Mouse (Mus musculus) cortical plate, adult 2 months (tissue): Measurements from ENCODE around the gene Zfp553. TPM values are rescaled to one million over a fixed set of nuclear protein-coding genes. Genes with fewer than 3 reads are reported as not detected.

Experiments
- H3K27ac ChIP-seq: fragments of 200-500 bp; 2 replicates; pipeline ENCODE4 v1.5.1; 2012; ENCODE audit warnings: low read length, control low read depth, inconsistent platforms; ENCODE audit not compliant: insufficient read depth
- H3K4me1 ChIP-seq: fragments of 200-500 bp; 2 replicates; pipeline ENCODE4 v1.6.1; 2011; ENCODE audit warnings: low read length; ENCODE audit not compliant: control insufficient read depth, insufficient read depth
- H3K4me3 ChIP-seq: fragments of 200-500 bp; 2 replicates; pipeline ENCODE4 v1.5.1; 2011; ENCODE audit warnings: mild to moderate bottlenecking, low read length, control low read depth; ENCODE audit not compliant: insufficient read depth
- CTCF ChIP-seq: fragments of 200-500 bp; IDR thresholded peaks from 2 replicates; pipeline ENCODE4 v1.5.1; 2011; ENCODE audit warnings: mild to moderate bottlenecking, control low read depth, low read length; ENCODE audit not compliant: insufficient read depth; ENCODE audit errors: extremely low read depth
- POLR2A ChIP-seq: fragments of 200-500 bp; IDR thresholded peaks from 2 replicates; pipeline ENCODE4 v1.6.1; 2011; ENCODE audit warnings: mild to moderate bottlenecking, low read length, control low read depth; ENCODE audit not compliant: insufficient read depth; ENCODE audit errors: extremely low read depth
- polyA plus RNA-seq: library from polyadenylated mRNA; depleted of rRNA; stranded (reverse); fragments of >200 nt; gene quantifications from 2 replicates; pipeline ENCODE4 v1.2.3, GENCODE M21; 2012

Zfp553 gene
- polyA plus RNA-seq, 1 experiment, result 13.5 TPM

GRCm38 (mm10) chr7:127210266-127210665, 22.6 kb upstream of the Zfp553 start:
- no peak for TF ChIP-seq POLR2A
- no peak for TF ChIP-seq CTCF
- peaks cover 4% of the 10 kb centered on the region; the same call in 1 of the 2 replicates for H3K4me1 ChIP-seq
- peak overlapping the region; percentile 57 for H3K27ac ChIP-seq
- H3K4me3 ChIP-seq, result no peak overlapping the region

GRCm38 (mm10) chr7:127211014-127211745, 21.7 kb upstream of the Zfp553 start:
- no peak overlapping the region for H3K4me3 ChIP-seq
- H3K27ac ChIP-seq, result no peak overlapping the region
- 0 out of 2 replicates have a peak, but pooled peaks cover 2% of the 10 kb centered on the region for H3K4me1 ChIP-seq
- TF ChIP-seq POLR2A (no peak), CTCF (no peak)

- Histone ChIP-seq H3K4me3 (no peak overlapping the region), H3K4me1 (0 out of 2 replicates have a peak, but pooled peaks cover 2% of the 10 kb centered on the region), H3K27ac (no peak overlapping the region)
- TF ChIP-seq POLR2A (no peak), CTCF (no peak)
Measured at GRCm38 (mm10) chr7:127212432-127213250, 20.2 kb upstream of the Zfp553 start.

GRCm38 (mm10) chr7:127213485-127213884, 19.4 kb upstream of the Zfp553 start:
- H3K4me3 ChIP-seq, result no peak overlapping the region
- H3K4me1 ChIP-seq, result 0 out of 2 replicates have a peak, but pooled peaks cover 2% of the 10 kb centered on the region
- H3K27ac ChIP-seq, result no peak overlapping the region
- TF ChIP-seq CTCF (peak; percentile 72), POLR2A (no peak)

GRCm38 (mm10) chr7:127213930-127214329, 18.9 kb upstream of the Zfp553 start:
- Histone ChIP-seq H3K27ac (no peak overlapping the region), H3K4me1 (0 out of 2 replicates have a peak, but pooled peaks cover 2% of the 10 kb centered on the region)
- TF ChIP-seq POLR2A, result no peak
- no peak for TF ChIP-seq CTCF

GRCm38 (mm10) chr7:127214521-127214920, 18.3 kb upstream of the Zfp553 start:
- H3K27ac ChIP-seq, result no peak overlapping the region
- H3K4me1 ChIP-seq, result 0 out of 2 replicates have a peak, but pooled peaks cover 2% of the 10 kb centered on the region
- TF ChIP-seq POLR2A (no peak), CTCF (no peak)
- peak overlapping the region; percentile 15; the same call in 1 of the 2 replicates for H3K4me3 ChIP-seq

More at GRCm38 (mm10) chr7:127213930-127214329, 18.9 kb upstream of the Zfp553 start:
- no peak overlapping the region for H3K4me3 ChIP-seq

GRCm38 (mm10) chr7:127214981-127215871, 17.6 kb upstream of the Zfp553 start:
- H3K4me1 ChIP-seq, result 0 out of 2 replicates have a peak, but pooled peaks cover 2% of the 10 kb centered on the region
- no peak overlapping the region for H3K27ac ChIP-seq
- TF ChIP-seq POLR2A (no peak), CTCF (peak; percentile 89)
- peak overlapping the region; percentile 15; the same call in 1 of the 2 replicates for H3K4me3 ChIP-seq

- Histone ChIP-seq H3K4me3 (no peak overlapping the region), H3K4me1 (0 out of 2 replicates have a peak, but pooled peaks cover 2% of the 10 kb centered on the region), H3K27ac (no peak overlapping the region)
- no peak for TF ChIP-seq POLR2A
- no peak for TF ChIP-seq CTCF
Measured at GRCm38 (mm10) chr7:127216307-127216706, 16.6 kb upstream of the Zfp553 start.

GRCm38 (mm10) chr7:127217475-127217874, 15.4 kb upstream of the Zfp553 start:
- H3K4me3 ChIP-seq, result no peak overlapping the region
- 0 out of 2 replicates have a peak, but pooled peaks cover 2% of the 10 kb centered on the region for H3K4me1 ChIP-seq
- TF ChIP-seq POLR2A, result no peak
- no peak for TF ChIP-seq CTCF
- H3K27ac ChIP-seq, result no peak overlapping the region
